Mouse (Mus musculus) neural tube, embryonic 13.5 days (tissue): Measurements from ENCODE around the gene Fxn. TPM values are rescaled to one million over a fixed set of nuclear protein-coding genes. Genes with fewer than 3 reads are reported as not detected.

Source experiments
- ATAC-seq: fragments of 200-750 bp; cut with Nextera tagmentation; 2 replicates; pipeline ENCODE4 v1.8.0; 2017; ENCODE audit warnings: low read depth, mild to moderate bottlenecking, moderate TSS enrichment, moderate library complexity
- H3K27ac ChIP-seq: fragments of 300-500 bp; sonication (generic); replicated peaks from 2 replicates; pipeline ENCODE4 v1.5.1; 2015; ENCODE audit warnings: moderate library complexity, mild to moderate bottlenecking, inconsistent platforms
- H3K27me3 ChIP-seq: fragments of 300-500 bp; sonication (generic); 2 replicates; pipeline ENCODE4 v1.6.1; 2015; ENCODE audit warnings: mild to moderate bottlenecking, inconsistent platforms
- H3K36me3 ChIP-seq: fragments of 300-500 bp; sonication (generic); 2 replicates; pipeline ENCODE4 v1.6.1; 2015; ENCODE audit warnings: mild to moderate bottlenecking, inconsistent platforms
- H3K4me1 ChIP-seq: fragments of 300-500 bp; sonication (generic); replicated peaks from 2 replicates; pipeline ENCODE4 v1.6.1; 2015; ENCODE audit warnings: inconsistent platforms
- H3K4me2 ChIP-seq: fragments of 300-500 bp; sonication (generic); 2 replicates; pipeline ENCODE4 v1.6.1; 2015; ENCODE audit warnings: inconsistent platforms, mild to moderate bottlenecking, moderate library complexity
- H3K4me3 ChIP-seq: fragments of 300-500 bp; sonication (generic); 2 replicates; pipeline ENCODE4 v1.5.1; 2015; ENCODE audit warnings: mild to moderate bottlenecking, inconsistent platforms
- H3K9ac ChIP-seq: fragments of 300-500 bp; sonication (generic); 2 replicates; pipeline ENCODE4 v1.6.1; 2015; ENCODE audit warnings: moderate library complexity, mild to moderate bottlenecking, inconsistent platforms
- H3K9me3 ChIP-seq: fragments of 300-500 bp; sonication (generic); 2 replicates; pipeline ENCODE4 v1.6.1; 2016; ENCODE audit warnings: inconsistent platforms
- WGBS: fragments of 180-500 bp; shearing (Covaris S2); methylation state at CpG from one replicate; pipeline ENCODE4 v1.1.7; 2015; 5-methylcytosine and 5-hydroxymethylcytosine counted together
- polyA plus RNA-seq: library from polyadenylated mRNA; unstranded; fragments of >200 nt; fragmentation: Nextera tagmentation; extraction: Ambion mirVana; gene quantifications from 2 replicates; pipeline ENCODE4 v1.2.1, GENCODE M21; 2015

Fxn gene
- polyA plus RNA-seq, 1 experiment from 2014 or later = 37.2 TPM

- H3K27ac ChIP-seq = peak within 1 kb of the TSS; percentile 46
- H3K27me3 ChIP-seq = peaks cover 47% of the 10 kb centered on the region
- peak within 1 kb of the TSS; percentile 61 for H3K9ac ChIP-seq
- WGBS = under 1% methylated on average over 58 of the region's 59 CpGs
- peak within 1 kb of the TSS; percentile 46 for H3K4me3 ChIP-seq
- H3K9me3 ChIP-seq = no peaks in the 10 kb centered on the region
- peaks cover 19% of the 10 kb centered on the region for H3K4me1 ChIP-seq
- peak within 1 kb of the TSS; percentile 86 for H3K4me2 ChIP-seq
- peak; percentile 59; the same call in 1 of the 2 replicates for ATAC-seq
- H3K36me3 ChIP-seq = no peaks in the 10 kb centered on the region
Measured at GRCm38 (mm10) chr19:24224500-24225304, 55.7 kb downstream of the Fxn start, which contains the start of gene Tjp2. Tjp2 (minus strand) TSS chr19:24225030.

GRCm38 (mm10) chr19:24223851-24224251 is 56.6 kb downstream of the Fxn start:
- Histone ChIP-seq H3K36me3 (no peaks in the 10 kb centered on the region), H3K4me1 (peaks cover 19% of the 10 kb centered on the region), H3K9ac (peak overlapping the region; percentile 61; the same call in 1 of the 2 replicates), H3K27ac (no peak overlapping the region), H3K9me3 (no peaks in the 10 kb centered on the region), H3K4me3 (peak overlapping the region; percentile 46), H3K4me2 (peak overlapping the region; percentile 86), H3K27me3 (peaks cover 47% of the 10 kb centered on the region)
- no peak for ATAC-seq
- WGBS = 16% methylated on average over 11 of the region's 11 CpGs

- Histone ChIP-seq H3K4me1 (peaks cover 19% of the 10 kb centered on the region), H3K4me2 (no peak overlapping the region), H3K27me3 (peaks cover 43% of the 10 kb centered on the region), H3K36me3 (no peaks in the 10 kb centered on the region), H3K4me3 (no peak overlapping the region), H3K27ac (no peak overlapping the region), H3K9ac (no peak overlapping the region), H3K9me3 (no peaks in the 10 kb centered on the region)
- WGBS = 70% methylated on average over 4 of the region's 4 CpGs
- ATAC-seq = no peak
Measured at GRCm38 (mm10) chr19:24221455-24221854, 59.0 kb downstream of the Fxn start.

- peaks cover 19% of the 10 kb centered on the region for H3K4me1 ChIP-seq
- no peak overlapping the region for H3K27ac ChIP-seq
- no peaks in the 10 kb centered on the region for H3K36me3 ChIP-seq
- H3K4me3 ChIP-seq = no peak overlapping the region
- H3K9ac ChIP-seq = no peak overlapping the region
- ATAC-seq = no peak
- peaks cover 38% of the 10 kb centered on the region for H3K27me3 ChIP-seq
- H3K9me3 ChIP-seq = no peaks in the 10 kb centered on the region
- WGBS = 16% methylated on average over 14 of the region's 14 CpGs
- H3K4me2 ChIP-seq = no peak overlapping the region
Measured at GRCm38 (mm10) chr19:24220795-24221445, 59.5 kb downstream of the Fxn start.

GRCm38 (mm10) chr19:24219011-24219410 is 61.4 kb downstream of the Fxn start:
- H3K27ac ChIP-seq = no peak overlapping the region
- peaks cover 19% of the 10 kb centered on the region for H3K27me3 ChIP-seq
- no peak overlapping the region for H3K4me3 ChIP-seq
- no peaks in the 10 kb centered on the region for H3K9me3 ChIP-seq
- no peak overlapping the region for H3K9ac ChIP-seq
- no peaks in the 10 kb centered on the region for H3K36me3 ChIP-seq
- no peak for ATAC-seq
- no peak overlapping the region for H3K4me2 ChIP-seq
- H3K4me1 ChIP-seq = 0 out of 2 replicates have a peak, but pooled peaks cover 3% of the 10 kb centered on the region
- WGBS = 67% methylated on average over 9 of the region's 9 CpGs

- no peaks in the 10 kb centered on the region for H3K9me3 ChIP-seq
- H3K4me2 ChIP-seq = no peak overlapping the region
- ATAC-seq = no peak
- H3K36me3 ChIP-seq = no peaks in the 10 kb centered on the region
- H3K4me1 ChIP-seq = 0 out of 2 replicates have a peak, but pooled peaks cover 5% of the 10 kb centered on the region
- H3K27me3 ChIP-seq = peaks cover 12% of the 10 kb centered on the region
- H3K9ac ChIP-seq = no peak overlapping the region
- H3K4me3 ChIP-seq = no peak overlapping the region
- H3K27ac ChIP-seq = no peak overlapping the region
- 70% methylated on average over 2 of the region's 2 CpGs for WGBS
Measured at GRCm38 (mm10) chr19:24218291-24218690, 62.1 kb downstream of the Fxn start.

- Histone ChIP-seq H3K4me3 (no peak overlapping the region), H3K27ac (no peak overlapping the region), H3K9me3 (no peaks in the 10 kb centered on the region), H3K4me2 (no peak overlapping the region), H3K36me3 (no peaks in the 10 kb centered on the region), H3K9ac (no peak overlapping the region), H3K27me3 (peaks cover 7% of the 10 kb centered on the region; the same call in 1 of the 2 replicates), H3K4me1 (0 out of 2 replicates have a peak, but pooled peaks cover 5% of the 10 kb centered on the region)
- ATAC-seq = no peak
Measured at GRCm38 (mm10) chr19:24217851-24218250, 62.6 kb downstream of the Fxn start.

GRCm38 (mm10) chr19:24216771-24217170 is 63.6 kb downstream of the Fxn start:
- ATAC-seq = no peak
- Histone ChIP-seq H3K27ac (no peak overlapping the region), H3K4me2 (no peak overlapping the region), H3K27me3 (peaks cover 4% of the 10 kb centered on the region; the same call in 1 of the 2 replicates), H3K4me3 (no peak overlapping the region), H3K9ac (no peak overlapping the region), H3K9me3 (no peaks in the 10 kb centered on the region), H3K4me1 (0 out of 2 replicates have a peak, but pooled peaks cover 5% of the 10 kb centered on the region), H3K36me3 (no peaks in the 10 kb centered on the region)
- WGBS = 67% methylated on average over 9 of the region's 9 CpGs

- whole genome bisulfite sequencing = 88% methylated on average over 7 of the region's 7 CpGs
- ATAC-seq = no peak
- Histone ChIP-seq H3K36me3 (no peaks in the 10 kb centered on the region), H3K27me3 (no peaks in the 10 kb centered on the region; the same call in 1 of the 2 replicates), H3K9me3 (no peaks in the 10 kb centered on the region), H3K4me1 (0 out of 2 replicates have a peak, but pooled peaks cover 2% of the 10 kb centered on the region), H3K4me2 (no peak overlapping the region), H3K27ac (no peak overlapping the region), H3K9ac (no peak overlapping the region), H3K4me3 (no peak overlapping the region)
Measured at GRCm38 (mm10) chr19:24214939-24215338, 65.5 kb downstream of the Fxn start.

- Histone ChIP-seq H3K9ac (no peak overlapping the region), H3K4me2 (no peak overlapping the region), H3K4me1 (0 out of 2 replicates have a peak, but pooled peaks cover 2% of the 10 kb centered on the region), H3K9me3 (no peaks in the 10 kb centered on the region), H3K27ac (no peak overlapping the region), H3K36me3 (no peaks in the 10 kb centered on the region), H3K4me3 (no peak overlapping the region), H3K27me3 (no peaks in the 10 kb centered on the region)
- no peak for ATAC-seq
- WGBS = 28% methylated on average over 7 of the region's 7 CpGs
Measured at GRCm38 (mm10) chr19:24213299-24213698, 67.1 kb downstream of the Fxn start.

- Histone ChIP-seq H3K4me2 (no peak overlapping the region), H3K27me3 (no peaks in the 10 kb centered on the region), H3K4me1 (0 out of 2 replicates have a peak, but pooled peaks cover 2% of the 10 kb centered on the region), H3K27ac (no peak overlapping the region), H3K9me3 (no peaks in the 10 kb centered on the region), H3K9ac (no peak overlapping the region), H3K4me3 (no peak overlapping the region), H3K36me3 (no peaks in the 10 kb centered on the region)
- no peak for ATAC-seq
- 88% methylated on average over 12 of the region's 12 CpGs for WGBS
Measured at GRCm38 (mm10) chr19:24212552-24213249, 67.7 kb downstream of the Fxn start.
